Mouse (Mus musculus) kidney, adult 2 months (tissue): Measurements from ENCODE around the gene Ttc28.

Experiments used
- CTCF ChIP-seq: fragments of 200-500 bp; conservative IDR thresholded peaks from 2 replicates; pipeline ENCODE4 v1.5.1; 2011; ENCODE audit warnings: low read depth, mild to moderate bottlenecking, control low read depth, low read length, moderate library complexity, mixed read lengths; ENCODE audit not compliant: insufficient read depth, insufficient read length
- POLR2A ChIP-seq: fragments of 200-500 bp; IDR thresholded peaks from one replicate; pipeline ENCODE4 v1.6.1; 2011; ENCODE audit warnings: low read depth, low read length, control low read depth

- TF ChIP-seq POLR2A, result no peak
- TF ChIP-seq CTCF, result no peak
Observed at GRCm38 (mm10) chr5:111113183-111113582, 233.6 kb downstream of the Ttc28 start.
